Mouse (Mus musculus) ES-E14 (cell line): ENCODE measurements around the gene Mrpl12.

Experiments used
- CHD2 ChIP-seq: IDR thresholded peaks from 2 replicates; pipeline ENCODE4 v1.6.1; 2014; ENCODE audit warnings: mild to moderate bottlenecking, low read depth, low read length, inconsistent platforms
- HCFC1 ChIP-seq: IDR thresholded peaks from 2 replicates; pipeline ENCODE4 v1.6.1; 2012; ENCODE audit warnings: low read length, inconsistent platforms, borderline replicate concordance; ENCODE audit not compliant: insufficient read depth
- MAFK ChIP-seq: IDR thresholded peaks from 2 replicates; pipeline ENCODE4 v1.6.1; 2014; ENCODE audit warnings: mild to moderate bottlenecking, low read depth, low read length, inconsistent platforms; ENCODE audit not compliant: insufficient read depth
- ZC3H11A ChIP-seq: IDR thresholded peaks from 2 replicates; pipeline ENCODE4 v1.6.1; 2012; ENCODE audit warnings: low read depth, mild to moderate bottlenecking, inconsistent platforms, low read length, borderline replicate concordance
- ZNF384 ChIP-seq: IDR thresholded peaks from 2 replicates; pipeline ENCODE4 v1.6.1; 2012; ENCODE audit warnings: low read depth, low read length, inconsistent platforms

DNA sequence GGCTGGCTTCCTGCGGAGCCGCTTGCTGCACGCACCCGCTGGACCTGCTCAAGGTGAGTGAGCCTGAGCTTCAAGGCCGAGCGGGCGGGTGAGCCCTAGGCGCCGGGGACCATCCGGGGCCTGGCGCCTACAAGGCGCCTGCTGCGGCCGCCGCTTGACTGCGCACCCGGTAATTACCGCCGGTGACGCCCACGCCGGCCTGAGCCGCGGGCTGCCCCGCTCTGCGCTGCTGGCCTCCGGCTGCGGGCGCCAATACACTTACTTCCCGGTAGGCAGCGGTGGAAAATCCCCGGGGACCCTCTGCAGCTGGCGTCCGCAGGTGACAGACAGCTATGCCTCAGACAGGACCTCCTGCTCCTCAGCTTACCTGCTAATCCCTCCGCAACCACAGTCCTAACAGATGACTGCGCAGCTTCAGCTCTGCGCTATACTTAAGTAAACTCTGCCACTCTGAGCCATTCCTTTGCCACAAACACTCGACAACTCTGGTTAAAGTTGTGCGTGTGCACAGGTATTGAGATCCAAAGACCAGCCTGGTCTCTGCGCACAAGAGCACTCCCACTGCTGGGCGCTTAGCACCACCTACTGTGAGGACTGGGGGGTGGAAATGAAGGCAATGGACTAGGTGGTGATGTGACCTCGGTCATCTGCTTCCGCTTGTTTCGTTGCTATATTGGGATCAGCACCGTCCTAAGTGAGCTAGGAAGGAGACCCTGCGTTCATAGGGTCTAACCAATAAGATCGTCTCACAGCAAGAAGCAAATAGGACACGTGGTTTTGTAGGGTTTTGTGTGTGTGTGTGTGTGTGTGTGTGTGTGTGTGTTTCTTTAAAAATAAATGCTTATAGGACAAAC is 7.8 kb downstream of the Mrpl12 start:
- TF ChIP-seq CHD2 (no peak), ZC3H11A (no peak), ZNF384 (no peak), MAFK (no peak), HCFC1 (no peak)
